Mouse (Mus musculus) intestine, embryonic 15.5 days (tissue): ENCODE measurements around the gene Eml6. TPM values are rescaled to one million over a fixed set of nuclear protein-coding genes. Genes with fewer than 3 reads are reported as not detected.
"Not testable (repeated sequence)": the region's sequence is repeated elsewhere in the genome, so short reads cannot be mapped to it uniquely, and the experiment has no call there.

ENCODE experiments used
- ATAC-seq: fragments of 200-750 bp; cut with Nextera tagmentation; 2 replicates; pipeline ENCODE4 v1.8.0; 2017; ENCODE audit warnings: moderate TSS enrichment, moderate library complexity
- H3K27ac ChIP-seq: fragments of 300-500 bp; sonication (generic); 2 replicates; pipeline ENCODE4 v1.5.1; 2015; ENCODE audit warnings: mild to moderate bottlenecking, inconsistent platforms
- H3K27me3 ChIP-seq: fragments of 300-500 bp; sonication (generic); replicated peaks from 2 replicates; pipeline ENCODE4 v1.6.1; 2015; ENCODE audit warnings: inconsistent platforms
- H3K36me3 ChIP-seq: fragments of 300-500 bp; sonication (generic); 2 replicates; pipeline ENCODE4 v1.6.1; 2015; ENCODE audit warnings: inconsistent platforms
- H3K4me1 ChIP-seq: fragments of 300-500 bp; sonication (generic); replicated peaks from 2 replicates; pipeline ENCODE4 v1.6.1; 2015; ENCODE audit warnings: inconsistent platforms
- H3K4me2 ChIP-seq: fragments of 300-500 bp; sonication (generic); replicated peaks from 2 replicates; pipeline ENCODE4 v1.6.1; 2015; ENCODE audit warnings: mild to moderate bottlenecking, inconsistent platforms
- H3K4me3 ChIP-seq: fragments of 300-500 bp; sonication (generic); replicated peaks from 2 replicates; pipeline ENCODE4 v1.5.1; 2015; ENCODE audit warnings: inconsistent platforms
- H3K9ac ChIP-seq: fragments of 300-500 bp; sonication (generic); 2 replicates; pipeline ENCODE4 v1.6.1; 2015; ENCODE audit warnings: inconsistent platforms
- H3K9me3 ChIP-seq: fragments of 300-500 bp; sonication (generic); 2 replicates; pipeline ENCODE4 v1.6.1; 2016; ENCODE audit warnings: inconsistent platforms
- WGBS: fragments of 180-500 bp; shearing (Covaris S2); methylation state at CpG from one replicate; pipeline ENCODE4 v1.1.7; 2015; 5-methylcytosine and 5-hydroxymethylcytosine counted together
- polyA plus RNA-seq: library from polyadenylated mRNA; unstranded; fragments of >200 nt; fragmentation: Nextera tagmentation; extraction: Ambion mirVana; gene quantifications from 2 replicates; pipeline ENCODE4 v1.2.1, GENCODE M21; 2015

Gene Eml6
- polyA plus RNA-seq, 1 experiment from 2014 or later, result 0.60 TPM

DNA sequence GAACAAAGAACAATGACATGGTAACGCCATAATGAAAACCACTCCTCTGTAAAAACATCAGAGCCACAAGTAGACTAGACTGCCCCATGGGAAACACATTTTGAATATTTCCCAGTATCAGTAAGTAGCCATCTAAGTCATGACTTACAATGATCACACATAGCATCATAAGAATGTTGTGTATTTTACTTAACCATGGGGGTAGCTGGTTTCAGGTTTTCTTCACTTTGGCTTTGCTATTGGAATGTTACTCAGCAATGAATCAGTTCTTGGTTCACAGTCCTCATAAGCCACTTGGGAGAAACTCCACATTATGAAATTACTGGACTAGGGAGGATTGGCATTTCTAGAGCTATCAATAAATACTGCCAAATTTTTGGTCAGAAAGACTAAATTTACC, 141.5 kb downstream of the Eml6 start:
- Histone ChIP-seq H3K27ac (no peak overlapping the region), H3K27me3 (no peaks in the 10 kb centered on the region), H3K4me3 (no peak overlapping the region), H3K4me2 (no peak overlapping the region), H3K9ac (no peak overlapping the region), H3K4me1 (no peaks in the 10 kb centered on the region), H3K36me3 (no peaks in the 10 kb centered on the region), H3K9me3 (no peaks in the 10 kb centered on the region)
- 68% methylated on average over 1 of the region's 1 CpGs for WGBS
- ATAC-seq, result no peak

DNA sequence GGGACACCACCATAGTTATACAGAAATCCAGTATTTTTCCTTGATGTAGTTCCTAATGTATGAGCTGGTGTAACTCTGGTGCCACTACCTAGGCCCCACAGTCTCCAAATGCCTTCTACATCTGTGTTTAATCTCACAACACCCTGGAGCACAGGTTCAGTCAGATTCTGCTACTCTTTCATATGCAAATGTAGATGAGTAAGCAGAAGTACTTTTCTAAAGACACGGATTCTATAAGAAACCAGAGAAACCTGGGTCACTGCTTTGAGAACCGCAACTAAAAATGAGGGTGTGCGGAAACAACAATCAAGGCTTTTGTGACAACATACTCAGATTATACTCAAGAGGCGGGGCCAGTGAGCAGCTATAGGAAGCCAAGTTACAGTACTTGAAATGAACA, 142.8 kb downstream of the Eml6 start:
- no peaks in the 10 kb centered on the region for H3K36me3 ChIP-seq
- ATAC-seq, result no peak
- no peak overlapping the region for H3K4me3 ChIP-seq
- 79% methylated on average over 4 of the region's 4 CpGs for WGBS
- no peaks in the 10 kb centered on the region for H3K9me3 ChIP-seq
- H3K27me3 ChIP-seq, result no peaks in the 10 kb centered on the region
- H3K4me1 ChIP-seq, result no peaks in the 10 kb centered on the region
- H3K4me2 ChIP-seq, result no peak overlapping the region
- no peak overlapping the region for H3K9ac ChIP-seq
- no peak overlapping the region for H3K27ac ChIP-seq

DNA sequence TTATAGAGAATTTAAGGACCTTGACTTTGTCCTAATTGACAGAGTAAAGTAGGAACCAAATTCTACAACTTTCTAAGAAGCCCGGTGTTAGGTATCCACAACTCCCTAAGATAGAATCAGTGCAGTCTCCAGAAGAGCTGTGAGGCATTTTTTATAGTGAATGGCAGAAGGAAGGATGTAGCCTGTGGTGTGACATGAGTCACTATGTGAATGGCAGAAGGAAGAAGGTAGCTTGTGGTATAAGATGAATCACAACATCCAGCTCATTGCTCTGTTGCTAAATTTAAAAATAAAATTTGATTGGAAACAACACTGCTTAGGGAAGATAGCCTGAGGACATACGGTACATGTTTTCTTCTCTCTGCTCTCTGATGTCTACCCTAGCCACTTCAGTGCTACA, 146.2 kb downstream of the Eml6 start:
- no peak overlapping the region for H3K4me3 ChIP-seq
- ATAC-seq, result no peak
- no peak overlapping the region for H3K4me2 ChIP-seq
- H3K27ac ChIP-seq, result no peak overlapping the region
- no peak overlapping the region for H3K9ac ChIP-seq
- H3K4me1 ChIP-seq, result no peaks in the 10 kb centered on the region
- H3K36me3 ChIP-seq, result no peaks in the 10 kb centered on the region
- H3K27me3 ChIP-seq, result no peaks in the 10 kb centered on the region
- 82% methylated on average over 2 of the region's 2 CpGs for WGBS
- no peaks in the 10 kb centered on the region for H3K9me3 ChIP-seq

- no peak overlapping the region for H3K9ac ChIP-seq
- no peaks in the 10 kb centered on the region for H3K9me3 ChIP-seq
- no peaks in the 10 kb centered on the region for H3K27me3 ChIP-seq
- no peaks in the 10 kb centered on the region for H3K36me3 ChIP-seq
- H3K4me1 ChIP-seq, result no peaks in the 10 kb centered on the region
- no peak overlapping the region for H3K27ac ChIP-seq
- no peak overlapping the region for H3K4me3 ChIP-seq
- 87% methylated on average over 1 of the region's 1 CpGs for WGBS
- no peak for ATAC-seq
- H3K4me2 ChIP-seq, result no peak overlapping the region
These were observed 147.9 kb downstream of the Eml6 start for GRCm38 (mm10) chr11:29877981-29878380.

GRCm38 (mm10) chr11:29877280-29877679, 148.6 kb downstream of the Eml6 start:
- Histone ChIP-seq H3K27me3 (no peaks in the 10 kb centered on the region), H3K27ac (no peak overlapping the region), H3K4me3 (no peak overlapping the region), H3K36me3 (no peaks in the 10 kb centered on the region), H3K9ac (no peak overlapping the region), H3K9me3 (no peaks in the 10 kb centered on the region), H3K4me2 (no peak overlapping the region), H3K4me1 (no peaks in the 10 kb centered on the region)
- 66% methylated on average over 3 of the region's 3 CpGs for WGBS
- ATAC-seq, result no peak

DNA sequence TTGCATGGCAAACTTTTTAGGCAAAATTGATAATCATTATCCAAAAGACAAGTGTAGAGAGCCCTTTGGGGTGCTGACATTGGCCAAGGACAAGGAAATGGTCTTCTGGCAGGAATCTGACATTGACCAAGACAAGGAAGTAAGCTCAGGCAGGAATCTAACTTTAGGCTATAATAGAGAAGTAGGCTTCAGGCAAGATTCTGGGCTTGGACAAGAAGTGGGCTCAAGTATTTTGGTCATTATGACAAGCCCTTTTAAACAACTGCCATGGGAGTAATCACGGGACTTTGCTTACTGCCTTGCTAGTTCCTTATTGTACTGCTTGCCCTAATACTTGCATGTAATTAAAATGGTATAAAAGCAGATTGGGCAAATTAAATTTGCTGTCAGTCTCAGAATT, 151.1 kb downstream of the Eml6 start:
- not testable (repeated sequence) for H3K4me3 ChIP-seq, ATAC-seq, H3K4me2 ChIP-seq, H3K36me3 ChIP-seq, H3K4me1 ChIP-seq, H3K27me3 ChIP-seq, H3K27ac ChIP-seq, H3K9ac ChIP-seq, H3K9me3 ChIP-seq
- WGBS, result 76% methylated on average over 1 of the region's 1 CpGs

GRCm38 (mm10) chr11:29870174-29870573, 155.7 kb downstream of the Eml6 start:
- H3K4me2 ChIP-seq, result no peak overlapping the region
- ATAC-seq, result no peak

DNA sequence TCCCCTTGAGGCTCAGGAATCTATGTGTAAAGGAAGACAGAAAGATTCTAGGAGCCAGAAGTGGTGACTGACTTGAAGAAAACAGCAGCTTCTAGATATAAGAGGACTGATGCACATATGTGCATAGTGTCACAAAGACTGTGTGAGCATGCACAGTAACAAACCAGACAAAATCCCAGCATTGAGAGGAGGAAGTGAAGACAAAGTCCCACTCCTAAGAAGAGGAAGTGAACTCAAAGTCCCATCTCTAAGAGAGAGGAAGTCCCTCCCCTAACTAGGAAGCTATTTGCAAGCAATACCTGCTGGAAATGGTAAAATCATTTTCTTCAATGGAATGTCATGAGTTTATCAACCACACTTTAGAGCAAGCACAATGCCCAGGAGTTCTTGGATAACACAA, 161.6 kb downstream of the Eml6 start:
- no peak overlapping the region for H3K4me2 ChIP-seq
- H3K27me3 ChIP-seq, result no peaks in the 10 kb centered on the region
- H3K27ac ChIP-seq, result no peak overlapping the region
- no peaks in the 10 kb centered on the region for H3K9me3 ChIP-seq
- H3K9ac ChIP-seq, result no peak overlapping the region
- no peaks in the 10 kb centered on the region for H3K4me1 ChIP-seq
- no peak for ATAC-seq
- no peak overlapping the region for H3K4me3 ChIP-seq
- no peaks in the 10 kb centered on the region for H3K36me3 ChIP-seq

More at GRCm38 (mm10) chr11:29870174-29870573, 155.7 kb downstream of the Eml6 start:
- Histone ChIP-seq H3K9me3 (no peaks in the 10 kb centered on the region), H3K4me3 (no peak overlapping the region), H3K27me3 (no peaks in the 10 kb centered on the region), H3K4me1 (no peaks in the 10 kb centered on the region), H3K9ac (no peak overlapping the region), H3K36me3 (no peaks in the 10 kb centered on the region), H3K27ac (no peak overlapping the region)
- whole genome bisulfite sequencing, result 93% methylated on average over 2 of the region's 2 CpGs

DNA sequence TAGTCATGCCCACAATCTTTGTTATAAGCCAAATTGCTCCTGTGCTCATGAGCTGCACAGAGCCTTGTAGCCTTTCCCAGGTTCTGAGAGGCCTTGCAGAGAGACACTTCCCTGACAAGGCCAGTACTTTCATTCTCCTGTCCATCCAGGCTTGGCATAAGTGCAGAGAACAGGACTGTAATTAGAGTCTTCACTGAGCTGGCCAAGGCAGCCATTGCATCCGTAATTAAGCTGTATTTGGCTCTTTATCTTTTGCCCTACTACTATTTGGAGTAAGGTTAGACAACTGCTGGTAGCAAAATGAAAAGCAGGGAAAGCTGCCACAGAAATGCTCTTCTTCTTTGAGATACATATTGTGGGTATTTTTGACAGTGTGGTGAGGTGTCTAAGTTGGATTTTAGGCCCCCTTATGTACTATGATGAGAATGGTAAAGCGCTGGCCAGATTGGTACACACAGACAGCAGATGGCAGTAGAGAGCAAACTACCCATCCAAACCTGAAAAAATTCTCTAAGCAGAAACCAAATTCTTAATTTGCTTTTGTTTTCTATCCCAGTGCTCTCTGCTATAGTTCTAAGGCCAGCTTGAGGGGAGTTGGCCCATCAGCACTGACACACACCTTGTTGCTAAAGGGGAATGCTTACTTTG, 164.0 kb downstream of the Eml6 start:
- no peaks in the 10 kb centered on the region for H3K9me3 ChIP-seq
- WGBS, result 52% methylated on average over 2 of the region's 2 CpGs
- no peak for ATAC-seq

DNA sequence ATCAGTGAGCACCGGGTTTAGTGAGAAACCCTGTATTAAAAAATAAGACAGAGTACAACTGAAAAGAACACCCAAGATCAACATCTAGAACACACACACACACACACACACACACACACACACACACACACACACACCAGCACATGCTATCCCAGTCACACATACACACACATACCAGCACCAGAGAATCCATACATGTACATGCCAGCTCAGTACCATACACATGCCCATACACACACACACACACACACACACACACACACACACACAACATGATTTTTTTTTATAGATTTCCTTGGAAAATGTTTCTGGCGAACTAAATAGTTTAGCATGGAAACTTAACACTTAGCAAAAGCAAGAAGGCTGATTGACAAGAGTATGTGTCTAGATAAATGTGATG, 164.8 kb downstream of the Eml6 start:
- 80% methylated on average over 2 of the region's 2 CpGs for WGBS
- Histone ChIP-seq H3K9me3 (no peaks in the 10 kb centered on the region), H3K36me3 (no peaks in the 10 kb centered on the region), H3K9ac (no peak overlapping the region), H3K4me1 (no peaks in the 10 kb centered on the region), H3K4me3 (no peak overlapping the region), H3K27me3 (no peaks in the 10 kb centered on the region), H3K4me2 (no peak overlapping the region), H3K27ac (no peak overlapping the region)
- ATAC-seq, result no peak

More for the DNA sequence above, 164.0 kb downstream of the Eml6 start:
- Histone ChIP-seq H3K4me3 (no peak overlapping the region), H3K36me3 (no peaks in the 10 kb centered on the region), H3K27me3 (no peaks in the 10 kb centered on the region), H3K4me2 (no peak overlapping the region), H3K27ac (no peak overlapping the region), H3K9ac (no peak overlapping the region), H3K4me1 (no peaks in the 10 kb centered on the region)

DNA sequence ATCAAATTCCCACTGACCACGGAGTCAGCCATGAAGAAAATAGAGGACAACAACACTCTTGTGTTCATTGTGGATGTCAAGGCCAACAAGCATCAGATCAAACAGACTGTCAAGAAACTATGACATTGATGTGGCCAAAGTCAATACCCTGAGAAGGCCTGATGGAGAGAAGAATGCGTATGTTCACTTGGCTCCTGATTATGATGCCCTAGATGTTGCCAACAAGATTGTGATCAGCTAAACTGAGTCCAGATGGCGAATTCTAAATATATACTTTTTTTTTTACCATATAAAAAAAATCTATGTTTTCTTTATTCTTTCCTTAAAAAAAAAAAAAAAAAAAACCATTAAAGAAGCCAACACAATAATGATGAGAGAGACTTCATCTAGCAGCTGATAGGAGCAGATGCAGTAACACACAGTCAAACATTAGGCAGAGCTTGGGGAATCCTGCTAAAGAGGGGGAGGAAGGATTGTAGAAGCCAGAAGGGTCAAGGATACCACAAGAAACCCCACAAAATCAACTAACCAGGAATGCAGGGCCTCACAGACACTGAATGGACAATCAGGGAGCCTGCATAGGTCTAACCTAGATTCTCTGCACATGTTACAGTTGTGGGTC, 185.1 kb downstream of the Eml6 start:
- Histone ChIP-seq H3K4me1 (no peaks in the 10 kb centered on the region), H3K36me3 (no peaks in the 10 kb centered on the region), H3K4me2 (no peak overlapping the region), H3K27me3 (no peaks in the 10 kb centered on the region), H3K9me3 (no peaks in the 10 kb centered on the region), H3K4me3 (no peak overlapping the region), H3K9ac (no peak overlapping the region), H3K27ac (no peak overlapping the region)
- no peak for ATAC-seq
- 92% methylated on average over 3 of the region's 3 CpGs for WGBS

GRCm38 (mm10) chr11:29839781-29840180, 186.1 kb downstream of the Eml6 start:
- no peaks in the 10 kb centered on the region for H3K27me3 ChIP-seq
- H3K9ac ChIP-seq, result no peak overlapping the region
- no peak overlapping the region for H3K4me2 ChIP-seq
- H3K9me3 ChIP-seq, result no peaks in the 10 kb centered on the region
- H3K4me1 ChIP-seq, result no peaks in the 10 kb centered on the region
- H3K36me3 ChIP-seq, result no peaks in the 10 kb centered on the region
- no peak overlapping the region for H3K27ac ChIP-seq
- ATAC-seq, result peak; percentile 88
- no peak overlapping the region for H3K4me3 ChIP-seq
- 13% methylated on average over 3 of the region's 3 CpGs for WGBS

- no peak overlapping the region for H3K4me2 ChIP-seq
- no peak overlapping the region for H3K4me3 ChIP-seq
- H3K27ac ChIP-seq, result no peak overlapping the region
- no peak for ATAC-seq
- H3K36me3 ChIP-seq, result no peaks in the 10 kb centered on the region
- no peaks in the 10 kb centered on the region for H3K9me3 ChIP-seq
- no peak overlapping the region for H3K9ac ChIP-seq
- no peaks in the 10 kb centered on the region for H3K27me3 ChIP-seq
- H3K4me1 ChIP-seq, result no peaks in the 10 kb centered on the region
These were observed 188.8 kb downstream of the Eml6 start for GRCm38 (mm10) chr11:29837066-29837465.
